Mouse (Mus musculus): Measurements from ENCODE around the gene Capg. TPM values are rescaled to one million over a fixed set of nuclear protein-coding genes. Genes with fewer than 3 reads are reported as not detected.
"Not testable (repeated sequence)": the region's sequence is repeated elsewhere in the genome, so short reads cannot be mapped to it uniquely, and the experiment has no call there.

Gene Capg
- total and polyA plus RNA-seq, 3 experiments: 241 to 283 TPM; not detected in 1

GRCm38 (mm10) chr6:72532580-72532979 lies 11.6 kb upstream of the Capg start:
- DNase-seq (ENCODE audit: low read depth, low spot score): no peak
- Histone ChIP-seq H3K4me3 (ENCODE audit: control insufficient read depth in 1 of 2, insufficient read depth in 1 of 2, low read depth in 2 of 2, low read length in 2 of 2) (no peak overlapping the region), H3K36me3 (ENCODE audit: control insufficient read depth in 1 of 2, insufficient read depth in 2 of 2, low read length in 2 of 2) (peaks cover 0 to 7% of the 10 kb centered on the region in 2 experiments; a peak in 2 of 4 replicates), H3K9ac (ENCODE audit: control insufficient read depth, low read depth, low read length, poor library complexity, severe bottlenecking) (no peak overlapping the region), H3K9me3 (replicated peaks; ENCODE audit: insufficient read depth, low read length) (no peaks in the 10 kb centered on the region), H3K4me1 (ENCODE audit: control insufficient read depth in 1 of 2, insufficient read depth in 2 of 2, low read length in 2 of 2) (peaks cover 0 to 9% of the 10 kb centered on the region in 2 experiments; a peak in 1 of 4 replicates), H3K27me3 (ENCODE audit: control insufficient read depth in 1 of 2, insufficient read depth in 2 of 2, low read length in 2 of 2) (no peaks in the 10 kb centered on the region), H3K79me2 (ENCODE audit: control insufficient read depth, insufficient read depth, low read length, poor library complexity) (no peaks in the 10 kb centered on the region), H3K27ac (ENCODE audit: control insufficient read depth, low read depth, low read length) (no peak overlapping the region)
- TF ChIP-seq MAZ (IDR thresholded peaks at IDR 0.05; ENCODE audit: low read depth, low read length): no peak
- TF ChIP-seq ZC3H11A (IDR thresholded peaks at IDR 0.05; ENCODE audit: low read depth, low read length): no peak
- no peak for TF ChIP-seq ZNF384 (IDR thresholded peaks at IDR 0.05; ENCODE audit: low read depth, low read length)
- TF ChIP-seq MAFK (IDR thresholded peaks at IDR 0.05; ENCODE audit: borderline replicate concordance, low read depth, low read length): no peak
- TF ChIP-seq MYC (IDR thresholded peaks at IDR 0.05; ENCODE audit: low read depth, low read length): no peak
- TF ChIP-seq TBP (IDR thresholded peaks at IDR 0.05; ENCODE audit: low read depth, low read length): no peak
- TF ChIP-seq JUND (IDR thresholded peaks at IDR 0.05; ENCODE audit: low read depth, low read length): no peak
- TF ChIP-seq ZKSCAN1 (IDR thresholded peaks at IDR 0.05; ENCODE audit: low read depth, low read length): no peak
- TF ChIP-seq USF1 (IDR thresholded peaks at IDR 0.05; ENCODE audit: low read depth, low read length): no peak
- no peak for TF ChIP-seq TAL1 (IDR thresholded peaks at IDR 0.05; ENCODE audit: low read length)
- no peak for TF ChIP-seq NELFE (IDR thresholded peaks at IDR 0.05; ENCODE audit: low read depth, low read length)
- TF ChIP-seq MEF2A (IDR thresholded peaks at IDR 0.05; ENCODE audit: extremely low read depth, insufficient replicate concordance, low read depth, low read length, poor library complexity, severe bottlenecking): no peak
- no peak for TF ChIP-seq CTCF (IDR thresholded peaks at IDR 0.05 in 2 of 3, conservative IDR thresholded peaks at IDR 0.05 in 1 of 3; ENCODE audit: control insufficient read depth in 1 of 3, insufficient read depth in 1 of 3, low read depth in 2 of 3, low read length in 3 of 3, poor library complexity in 1 of 3, severe bottlenecking in 1 of 3)
- TF ChIP-seq KAT2A (conservative IDR thresholded peaks at IDR 0.05; ENCODE audit: low read depth, low read length): no peak
- TF ChIP-seq TCF12 (IDR thresholded peaks at IDR 0.05; ENCODE audit: low read depth, low read length): no peak
- TF ChIP-seq POLR2AphosphoS5 (IDR thresholded peaks at IDR 0.05; ENCODE audit: borderline replicate concordance, low read depth, low read length): no peak
- no peak for TF ChIP-seq MYB (IDR thresholded peaks at IDR 0.05; ENCODE audit: low read depth, low read length)
- no peak for TF ChIP-seq UBTF (IDR thresholded peaks at IDR 0.05; ENCODE audit: borderline replicate concordance, insufficient read depth, low read depth, low read length)

GRCm38 (mm10) chr6:72533555-72533954 lies 10.6 kb upstream of the Capg start:
- H3K9ac ChIP-seq (ENCODE audit: control insufficient read depth, low read depth, low read length, poor library complexity, severe bottlenecking); H3K27ac ChIP-seq (ENCODE audit: control insufficient read depth, low read depth, low read length); H3K4me3 ChIP-seq (ENCODE audit: control insufficient read depth in 1 of 2, insufficient read depth in 1 of 2, low read depth in 2 of 2, low read length in 2 of 2); H3K36me3 ChIP-seq (ENCODE audit: control insufficient read depth in 1 of 2, insufficient read depth in 2 of 2, low read length in 2 of 2); H3K9me3 ChIP-seq (replicated peaks; ENCODE audit: insufficient read depth, low read length); H3K27me3 ChIP-seq (ENCODE audit: control insufficient read depth in 1 of 2, insufficient read depth in 2 of 2, low read length in 2 of 2); H3K79me2 ChIP-seq (ENCODE audit: control insufficient read depth, insufficient read depth, low read length, poor library complexity); DNase-seq (ENCODE audit: low read depth, low spot score): not testable (repeated sequence)
- peaks cover 0 to 14% of the 10 kb centered on the region in 2 experiments; a peak in 2 of 4 replicates for H3K4me1 ChIP-seq (ENCODE audit: control insufficient read depth in 1 of 2, insufficient read depth in 2 of 2, low read length in 2 of 2)
